Mouse (Mus musculus): Measurements from ENCODE around the gene Fbxo22.
"Not testable (repeated sequence)": the region's sequence is repeated elsewhere in the genome, so short reads cannot be mapped to it uniquely, and the experiment has no call there.

DNA sequence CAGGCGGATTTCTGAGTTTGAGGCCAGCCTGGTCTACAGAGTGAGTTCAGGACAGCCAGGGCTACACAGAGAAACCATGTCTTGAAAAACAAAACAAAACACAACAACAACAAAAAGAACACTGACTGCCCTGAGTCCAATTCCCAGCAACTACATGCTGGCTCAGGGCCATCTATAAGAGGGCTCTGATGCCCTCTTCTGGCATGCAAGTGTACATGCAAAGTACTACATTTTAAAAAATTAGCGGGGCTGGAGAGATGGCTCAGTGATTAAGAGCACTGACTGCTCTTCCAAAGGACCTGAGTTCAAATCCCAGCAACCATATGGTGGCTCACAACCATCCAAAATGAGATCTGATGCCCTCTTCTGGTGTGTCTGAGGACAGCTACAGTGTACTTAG, 43.4 kb downstream of the Fbxo22 start:
- peak; percentile 18; the same call in 1 of the 2 replicates for TF ChIP-seq CTCF (IDR thresholded peaks at IDR 0.05; ENCODE audit: low read depth)
- not testable (repeated sequence) for TF ChIP-seq EP300 (IDR thresholded peaks at IDR 0.05; ENCODE audit: low read depth)
